Mouse (Mus musculus) spleen, adult 2 months (tissue): ENCODE results near the gene Rnf216.

Source experiments
- CTCF ChIP-seq: fragments of 200-500 bp; IDR thresholded peaks from 2 replicates; pipeline ENCODE4 v1.5.1; 2011; ENCODE audit warnings: mild to moderate bottlenecking, inconsistent platforms; ENCODE audit not compliant: insufficient read depth, insufficient read length, insufficient replicate concordance; ENCODE audit errors: extremely low read depth
- POLR2A ChIP-seq: fragments of 200-500 bp; IDR thresholded peaks from 2 replicates; pipeline ENCODE4 v1.6.1; 2011; ENCODE audit warnings: low read depth, low read length, inconsistent platforms

- TF ChIP-seq CTCF = no peak
- no peak for TF ChIP-seq POLR2A
Measured at GRCm38 (mm10) chr5:143009383-143009782, 103.4 kb downstream of the Rnf216 start.
